Mouse (Mus musculus) embryonic stem cell, embryonic (primary cell): ENCODE measurements at regions not wholly inside any gene's neighbourhood (a gene's known extent, or its start where the extent isn't known, plus 50 kb on each side); places are given as distances from the start of the nearest gene placed in this dataset.

ENCODE experiments used
- CTCF ChIA-PET, 4 experiments: fragments of 300-600 bp in 2 of 4; fragments of 350-600 bp in 2 of 4; sonication (Branson Sonifier 250); formaldehyde crosslinking; loops; one replicate each; lab custom pipeline; 2022; ENCODE audit warnings: inconsistent platforms in 2 of 4; lab: Charles Lee
- POLR2A ChIA-PET, 4 experiments: fragments of 300-600 bp in 2 of 4; fragments of 350-600 bp in 2 of 4; sonication (Branson Sonifier 250); formaldehyde crosslinking; loops; one replicate each; lab custom pipeline; 2022; ENCODE audit warnings: antibody characterized with exemption in 4 of 4, inconsistent platforms in 1 of 4; lab: Charles Lee

DNA sequence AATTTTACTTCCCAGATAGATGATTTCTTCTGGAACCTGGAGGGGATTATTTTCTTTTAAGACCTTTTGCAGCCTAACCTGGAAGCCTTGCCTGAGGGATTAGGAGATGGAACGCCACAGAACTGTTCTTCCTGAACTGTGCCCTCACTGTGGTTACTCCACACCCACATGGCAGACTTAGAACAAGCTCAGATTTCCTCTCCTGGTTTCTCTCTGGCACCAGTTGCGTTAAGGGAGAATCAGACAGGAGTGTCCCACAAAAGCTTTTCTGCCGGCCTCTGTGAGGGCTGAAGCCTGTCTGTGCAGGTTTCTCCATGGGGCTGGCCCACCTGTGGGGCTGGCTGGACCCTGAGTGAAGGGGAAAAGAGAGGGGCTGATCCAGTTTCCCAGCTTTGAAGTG lies 500.1 kb upstream of the Btbd3 start:
- ChIA-PET POLR2A (no interaction called here), CTCF (no interaction called here)

DNA sequence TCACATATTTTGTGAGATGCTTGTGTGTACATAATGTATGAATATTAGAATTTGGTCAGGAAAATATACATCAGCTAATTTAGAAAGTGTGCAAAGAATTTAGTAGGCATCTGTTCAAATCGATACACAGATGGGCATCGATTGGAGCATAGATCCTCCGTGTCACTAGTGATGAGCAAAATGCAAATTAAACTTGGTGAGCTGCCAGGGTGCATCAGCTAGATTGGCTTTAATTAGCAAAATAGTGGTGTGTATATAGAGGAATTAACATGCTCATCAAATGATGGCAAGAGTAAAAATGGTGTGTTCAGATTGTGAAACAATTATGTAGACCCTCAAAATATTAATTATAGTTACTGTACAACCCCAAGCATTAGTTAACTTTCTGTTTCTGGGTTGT lies 501.9 kb upstream of the Btbd3 start:
- POLR2A ChIA-PET: no interaction called here
- CTCF ChIA-PET: no interaction called here

DNA sequence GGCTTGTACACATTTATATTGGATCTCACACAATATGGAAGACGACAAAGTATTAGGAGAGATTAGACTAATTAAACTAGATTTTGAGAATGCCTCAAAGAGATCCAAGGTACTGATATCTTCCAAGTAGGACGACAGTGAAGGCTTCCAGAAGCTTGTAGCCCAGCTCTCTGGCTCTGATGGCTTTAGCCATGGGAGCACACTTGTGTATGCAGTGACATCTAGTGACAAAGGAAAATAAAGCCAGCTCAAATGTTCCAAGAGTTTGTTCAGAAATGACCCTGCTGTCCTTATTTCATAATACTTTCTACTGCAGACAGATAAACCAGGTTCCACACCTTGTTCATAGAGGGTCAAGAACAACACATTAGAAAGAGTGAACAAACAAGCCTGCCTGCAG lies 524.0 kb upstream of the Btbd3 start:
- ChIA-PET CTCF (interaction anchor here in 2 of 4 experiments (0.6 to 1.0 kb wide), 3 partner anchors 636 to 1583 kb away, joined by 3 to 4 read pairs (median 3); no protein-coding TSS in a partner anchor), POLR2A (interaction anchor here in 1 of 4 experiments (0.6 kb wide), 1 partner anchor 1595 kb away, joined by 3 read pairs; no protein-coding TSS in a partner anchor)

DNA sequence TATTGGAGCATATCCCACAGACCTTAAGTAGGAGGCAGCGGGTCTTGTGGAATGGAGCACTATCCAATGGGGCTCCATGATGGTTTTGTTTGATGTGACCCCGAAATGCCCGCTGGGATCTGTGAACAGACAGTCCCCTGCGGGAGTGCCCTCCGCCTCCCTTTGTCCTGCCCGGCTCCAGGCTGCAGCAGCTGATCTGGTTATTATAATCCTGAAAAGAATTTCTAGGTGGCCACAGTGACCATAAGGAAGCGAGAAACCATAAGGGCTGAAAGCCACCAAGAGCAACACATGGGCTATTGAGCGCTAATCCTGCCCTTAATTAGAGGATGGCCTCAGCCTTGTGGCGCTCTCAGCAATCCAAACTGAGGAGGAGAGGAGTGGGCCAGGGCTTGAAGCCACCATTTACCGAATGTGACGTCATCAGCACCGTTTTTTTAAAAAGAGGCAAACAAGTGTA lies 525.9 kb upstream of the Btbd3 start:
- POLR2A ChIA-PET: no interaction called here
- CTCF ChIA-PET: no interaction called here

DNA sequence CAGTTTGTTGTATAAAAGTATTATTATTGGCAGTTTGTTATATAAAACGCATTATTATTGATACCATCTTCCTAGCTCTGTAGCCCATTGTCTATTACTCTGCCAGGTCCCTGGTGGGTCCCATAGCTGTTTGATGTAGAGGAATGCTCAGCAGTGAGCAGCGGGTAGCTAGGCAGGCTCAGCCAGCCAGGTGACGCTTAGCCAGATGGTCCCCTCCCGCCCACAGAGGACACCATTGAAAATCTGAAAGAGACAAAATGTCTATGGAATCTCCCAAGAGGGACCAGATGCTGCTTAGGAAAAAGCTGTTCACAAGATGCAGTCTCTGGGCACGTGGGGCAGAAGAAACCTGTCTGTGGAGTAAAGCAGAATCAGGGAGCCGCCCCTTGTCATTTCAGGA lies 526.5 kb upstream of the Btbd3 start:
- ChIA-PET POLR2A (no interaction called here), CTCF (interaction anchor here in 1 of 4 experiments (0.6 kb wide), 1 partner anchor 838 kb away, joined by 3 read pairs; the partner anchor contains the start of genes AL731706.1 and Mkks)

DNA sequence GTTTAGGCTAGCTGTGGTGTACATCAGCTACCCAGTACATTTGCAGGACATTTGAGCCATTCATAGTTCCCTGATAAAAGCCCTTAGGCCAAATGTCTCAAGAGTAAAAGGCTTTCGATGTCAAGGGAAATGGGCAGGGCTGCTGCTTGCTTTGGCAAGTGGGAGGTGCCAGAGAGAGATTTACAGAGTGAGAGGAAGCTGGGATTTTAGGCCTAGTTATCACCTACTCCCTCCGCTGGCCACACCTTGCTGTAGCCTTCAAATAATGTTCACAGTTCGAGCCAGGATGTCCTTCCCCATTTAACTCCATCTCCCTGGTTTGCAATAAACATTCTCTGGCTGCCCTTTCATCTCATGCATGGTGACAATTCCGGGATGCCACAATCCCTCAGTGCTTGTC lies 527.2 kb upstream of the Btbd3 start:
- CTCF ChIA-PET: interaction anchor here in 2 of 4 experiments (0.5 to 0.6 kb wide), 2 partner anchors 22 to 838 kb away, joined by 3 read pairs; partner anchors contain the start of genes AL731706.1 (in 1 of the 2) and Mkks (in 1 of the 2)

DNA sequence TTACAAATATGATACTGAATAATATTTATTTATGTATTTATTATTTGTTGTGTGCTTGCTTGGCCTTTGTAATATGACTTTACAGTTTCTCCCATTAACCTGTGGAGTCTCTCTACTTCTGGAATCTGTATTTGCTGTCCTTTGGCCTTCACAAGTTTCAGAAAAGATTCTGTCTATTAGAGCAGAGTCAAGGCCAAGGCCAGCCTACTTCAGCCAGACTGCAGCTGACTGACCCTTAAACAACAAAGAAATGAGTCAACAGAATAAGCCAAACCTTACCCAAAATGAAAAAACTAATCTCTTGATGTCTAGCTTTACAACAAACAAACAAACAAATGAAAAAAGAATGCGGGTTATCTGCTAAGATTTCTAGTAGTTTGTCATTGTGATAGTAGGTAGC lies 532.7 kb upstream of the Btbd3 start:
- CTCF ChIA-PET: no interaction called here
- POLR2A ChIA-PET: interaction anchor here in 1 of 4 experiments (0.6 kb wide), 1 partner anchor 1376 kb away, joined by 3 read pairs; no protein-coding TSS in a partner anchor

More for the DNA sequence above, 527.2 kb upstream of the Btbd3 start:
- POLR2A ChIA-PET: no interaction called here

DNA sequence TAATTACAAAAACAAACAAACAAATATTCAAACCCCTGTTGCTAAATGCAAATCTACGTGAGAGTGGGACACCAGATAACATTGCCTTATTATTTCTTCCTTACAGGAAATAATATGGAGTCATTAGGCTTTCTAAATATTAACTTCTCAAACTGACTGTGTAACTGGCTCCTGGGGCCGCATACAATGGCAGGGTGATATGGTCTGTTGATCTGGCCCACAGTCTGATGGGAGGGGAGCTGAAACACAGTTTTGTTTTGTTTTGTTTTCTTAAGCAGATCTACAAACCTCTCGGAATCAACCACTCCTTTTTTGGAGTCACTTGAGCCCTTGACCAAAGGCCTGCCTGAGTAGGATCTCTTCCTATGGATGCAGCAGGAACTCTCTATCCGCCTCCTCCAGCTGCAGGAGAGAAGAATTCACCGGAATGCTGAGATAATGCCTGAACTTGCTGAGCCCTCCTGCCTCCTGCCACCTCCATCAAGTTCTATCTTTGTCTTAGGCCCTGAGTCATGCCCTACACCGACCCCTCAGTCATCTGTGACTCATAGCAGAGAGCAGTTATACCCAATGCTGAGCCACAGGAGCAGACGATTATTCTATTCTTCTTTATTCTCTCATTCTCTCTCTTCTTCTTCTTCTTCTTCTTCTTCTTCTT lies 534.5 kb upstream of the Btbd3 start:
- ChIA-PET POLR2A (no interaction called here), CTCF (no interaction called here)

DNA sequence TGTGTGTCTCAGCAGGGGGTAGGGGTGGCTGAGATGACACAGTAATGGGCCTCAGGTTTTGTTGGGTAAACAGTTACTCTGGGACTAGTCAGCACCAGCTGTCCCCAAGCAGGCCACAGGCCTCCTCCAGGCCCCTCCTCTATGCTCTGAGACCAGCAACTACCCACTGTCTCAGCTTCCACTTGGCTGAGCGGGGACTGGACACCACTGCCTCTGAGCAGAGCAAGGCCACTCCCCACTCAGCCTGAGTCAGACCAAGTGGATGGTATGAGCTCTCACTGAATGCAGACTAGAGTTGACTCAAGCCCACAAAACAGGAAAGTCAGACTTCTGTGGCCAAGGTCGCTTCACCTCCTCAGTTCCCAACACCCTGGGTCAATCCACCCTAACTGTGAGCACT lies 540.5 kb upstream of the Btbd3 start:
- CTCF ChIA-PET: interaction anchor here in 1 of 4 experiments (0.6 kb wide), 1 partner anchor 603 kb away, joined by 3 read pairs; no protein-coding TSS in a partner anchor
- POLR2A ChIA-PET: no interaction called here

DNA sequence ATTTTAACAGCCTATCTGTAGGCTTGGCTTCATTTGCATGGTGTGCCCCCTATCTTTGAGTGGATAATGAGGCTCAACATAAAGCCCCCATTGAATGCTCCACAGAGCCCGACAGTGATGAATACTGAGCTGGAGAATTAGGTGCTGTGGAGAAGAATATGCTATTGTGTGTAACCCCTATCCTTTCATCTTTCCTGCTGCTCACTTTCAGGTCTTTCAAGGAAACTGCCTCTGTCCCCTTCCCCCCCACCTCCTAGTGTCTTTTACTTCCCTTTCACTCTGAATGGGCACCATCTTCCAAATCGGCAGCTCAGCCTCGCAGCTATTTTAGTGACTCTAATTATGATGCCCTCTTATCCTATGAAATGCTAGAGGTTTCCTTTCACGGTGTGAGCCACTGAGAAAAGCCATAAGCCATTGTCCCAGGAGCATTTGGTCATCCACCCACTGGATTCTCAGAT lies 549.8 kb upstream of the Btbd3 start:
- ChIA-PET CTCF (interaction anchor here in 1 of 4 experiments (0.6 kb wide), 1 partner anchor 282 kb away, joined by 3 read pairs; no protein-coding TSS in a partner anchor), POLR2A (no interaction called here)

DNA sequence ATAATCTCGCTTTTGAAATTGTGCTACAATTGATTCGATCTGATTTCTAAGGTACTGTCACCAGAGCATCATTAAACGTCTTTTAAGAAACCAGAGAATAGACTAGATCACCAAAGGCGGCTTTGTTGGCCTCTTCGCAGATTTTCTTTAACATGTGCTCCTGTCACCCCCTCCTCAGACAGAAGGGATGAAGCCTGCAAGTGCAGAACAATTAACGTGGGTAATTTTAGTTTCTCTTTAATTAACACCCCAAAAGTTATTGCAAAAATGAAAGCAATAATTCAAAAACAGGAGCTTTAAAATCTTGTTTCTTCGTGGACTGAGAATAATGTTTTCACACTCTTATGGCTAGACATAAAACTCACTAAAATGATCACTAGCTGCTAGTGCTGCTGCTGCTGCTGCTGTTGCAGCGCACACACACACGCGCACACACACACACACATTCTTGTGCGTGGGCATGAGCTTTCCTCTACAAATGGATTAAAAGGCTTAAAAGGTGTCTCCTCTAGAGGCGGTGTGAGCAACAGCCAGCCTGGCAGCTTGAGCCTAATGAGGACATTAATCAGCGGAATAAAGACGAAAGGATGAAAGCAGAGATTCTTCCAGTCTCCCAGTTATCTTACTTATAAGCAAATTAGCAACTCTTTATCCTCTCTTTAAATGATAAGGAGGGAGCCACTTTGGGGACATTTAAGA lies 550.5 kb upstream of the Btbd3 start:
- ChIA-PET CTCF (no interaction called here), POLR2A (no interaction called here)

DNA sequence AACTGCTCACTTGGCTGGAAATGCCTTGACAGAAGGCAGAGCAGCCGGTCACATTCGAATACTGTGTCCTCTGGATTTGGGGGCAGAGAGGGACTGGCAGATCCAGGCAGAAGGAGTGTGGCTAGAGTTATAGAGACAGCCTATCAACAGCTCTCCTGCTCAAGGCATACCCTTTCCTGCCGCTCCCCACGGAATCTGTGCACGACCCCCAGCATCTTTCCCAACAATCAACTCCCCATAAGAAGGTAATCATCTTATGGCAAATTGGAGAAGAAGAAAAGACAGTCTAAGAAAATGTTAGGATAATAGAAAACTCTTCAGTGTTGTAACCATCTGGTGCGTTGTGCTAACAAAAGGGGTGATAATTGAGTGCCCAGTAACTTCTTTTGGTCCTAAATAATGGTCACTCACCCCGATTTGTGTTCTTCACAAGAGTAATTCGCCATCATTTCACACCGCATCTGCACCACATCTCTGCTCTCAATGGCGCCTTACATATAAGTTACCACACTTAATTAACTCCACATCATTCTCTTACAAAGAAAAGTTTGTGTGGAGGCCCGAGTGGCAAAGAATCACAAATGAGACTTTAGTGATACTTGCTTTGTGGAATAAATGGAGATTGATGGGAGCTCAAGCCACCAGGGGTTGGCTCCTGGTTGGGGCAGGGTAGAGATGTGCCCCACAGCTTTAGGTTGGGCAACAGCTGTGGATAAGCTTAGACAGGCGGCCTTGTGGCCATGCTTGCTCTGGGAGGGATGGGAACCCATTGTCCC lies 551.2 kb upstream of the Btbd3 start:
- POLR2A ChIA-PET: no interaction called here

DNA sequence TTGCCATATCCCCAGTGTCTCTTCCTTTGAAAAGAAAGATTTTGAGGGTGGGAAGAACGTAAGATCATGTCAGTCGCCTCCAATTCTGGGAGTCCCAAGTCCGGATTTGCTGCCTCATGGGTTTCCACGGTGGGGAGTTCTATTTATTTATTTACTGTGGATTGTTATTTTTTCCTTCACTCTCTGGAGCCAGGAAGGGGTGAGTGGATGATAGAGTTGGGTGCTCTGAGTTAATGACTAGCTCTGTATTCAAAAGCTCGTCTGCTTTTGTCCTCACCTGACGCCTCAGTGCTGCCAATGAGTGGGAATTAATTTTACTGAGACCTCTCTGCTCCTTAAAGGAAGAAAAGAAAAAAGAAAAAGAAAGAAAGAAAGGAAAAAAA lies 551.8 kb upstream of the Btbd3 start:
- CTCF ChIA-PET: no interaction called here
- POLR2A ChIA-PET: no interaction called here

More for the DNA sequence above, 551.2 kb upstream of the Btbd3 start:
- CTCF ChIA-PET: no interaction called here

DNA sequence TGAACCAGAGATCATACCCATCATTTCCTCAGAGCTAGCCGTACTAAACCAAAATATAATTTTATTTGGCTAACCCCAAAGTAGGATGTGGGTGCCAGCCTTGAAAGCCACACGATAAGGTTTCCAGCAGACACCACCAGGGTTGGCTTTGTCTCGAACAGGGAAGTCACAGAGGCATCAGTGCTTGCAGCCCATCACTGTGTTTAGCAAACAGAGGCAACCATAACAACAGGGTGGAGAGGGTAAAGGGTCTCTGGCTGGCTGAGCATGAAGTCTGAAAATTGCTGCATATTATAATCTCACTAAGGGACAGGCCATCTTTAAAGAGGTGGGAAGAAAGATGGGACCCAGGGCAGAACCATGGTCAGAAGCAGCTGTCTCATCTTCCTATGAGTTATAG lies 552.3 kb upstream of the Btbd3 start:
- ChIA-PET CTCF (no interaction called here), POLR2A (no interaction called here)

DNA sequence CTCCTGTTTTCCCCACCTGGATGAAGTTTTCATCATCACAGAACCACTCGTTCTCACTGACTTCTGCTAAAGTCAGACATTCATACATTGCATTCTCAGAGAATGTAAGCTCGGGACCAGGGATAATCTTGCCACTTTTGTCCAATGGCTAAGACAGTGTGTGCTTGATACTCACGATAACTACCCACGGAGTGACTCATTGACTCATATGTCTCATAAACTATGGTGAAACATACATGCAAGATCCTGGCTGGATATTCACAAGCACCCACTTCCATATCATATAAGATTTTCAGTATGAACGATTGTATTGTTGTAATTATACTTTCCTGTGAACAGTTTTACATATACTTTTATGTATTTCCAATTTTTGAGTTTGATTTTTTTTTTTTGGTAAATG lies 560.5 kb upstream of the Btbd3 start:
- CTCF ChIA-PET: no interaction called here
- POLR2A ChIA-PET: no interaction called here

DNA sequence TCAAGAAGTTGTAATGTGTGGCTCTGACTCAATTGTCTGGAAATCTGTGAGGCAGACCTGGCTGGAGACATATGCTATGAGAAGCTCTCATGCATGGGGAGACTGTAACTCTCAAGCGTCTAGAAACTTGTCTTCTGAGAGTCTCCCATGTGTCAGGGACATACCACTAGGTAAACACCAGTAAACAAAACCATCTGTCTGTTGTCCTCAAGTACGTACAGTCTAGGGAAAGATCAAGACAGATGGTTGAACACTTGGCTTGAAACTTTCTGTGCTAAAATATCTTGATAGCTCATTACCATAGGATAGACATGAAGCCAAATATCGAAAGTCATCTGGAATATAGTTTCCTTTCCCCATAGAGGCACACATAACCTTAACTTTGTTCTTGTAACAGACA lies 562.3 kb upstream of the Btbd3 start:
- CTCF ChIA-PET: no interaction called here

DNA sequence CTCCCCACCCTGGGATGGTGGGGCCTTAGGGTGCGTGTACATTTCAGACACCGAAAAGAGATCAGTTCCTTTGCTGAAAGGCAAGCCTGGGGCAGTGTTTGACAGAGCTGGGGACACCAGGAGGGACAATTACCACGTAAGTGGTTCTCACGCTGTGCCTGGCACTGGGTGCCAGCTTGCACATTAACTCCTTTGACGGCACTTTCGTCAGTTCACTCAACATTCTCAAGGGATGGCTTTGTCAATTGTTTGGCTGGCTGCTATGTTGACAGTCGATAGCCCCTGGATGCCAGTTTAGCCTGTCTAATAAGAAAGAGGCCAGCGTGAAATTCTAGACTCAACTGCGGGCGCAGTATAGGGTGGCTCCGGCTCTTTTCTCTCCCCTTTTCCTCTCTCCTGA lies 569.2 kb upstream of the Btbd3 start:
- POLR2A ChIA-PET: no interaction called here

More for the DNA sequence above, 562.3 kb upstream of the Btbd3 start:
- POLR2A ChIA-PET: no interaction called here

DNA sequence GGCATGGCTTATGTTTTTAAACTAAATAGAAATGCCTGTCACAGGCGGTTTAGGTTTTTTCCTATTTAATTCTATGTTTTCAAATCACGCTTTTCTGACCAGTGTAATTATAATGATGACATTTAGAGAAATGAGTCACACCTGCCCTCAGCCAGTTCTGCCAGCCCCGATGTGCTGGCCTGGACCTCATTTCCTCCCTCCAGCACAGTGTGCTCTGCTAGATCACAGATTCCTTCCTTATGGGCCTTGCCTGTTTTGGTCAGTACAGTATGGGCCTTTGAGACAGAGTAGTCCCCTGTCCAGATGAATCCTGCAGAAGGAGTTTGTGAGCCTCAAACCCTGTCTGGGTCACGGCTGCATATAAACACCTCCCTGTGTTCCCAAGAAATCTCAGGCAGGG lies 569.6 kb upstream of the Btbd3 start:
- CTCF ChIA-PET: no interaction called here

More for the DNA sequence above, 569.2 kb upstream of the Btbd3 start:
- CTCF ChIA-PET: no interaction called here

DNA sequence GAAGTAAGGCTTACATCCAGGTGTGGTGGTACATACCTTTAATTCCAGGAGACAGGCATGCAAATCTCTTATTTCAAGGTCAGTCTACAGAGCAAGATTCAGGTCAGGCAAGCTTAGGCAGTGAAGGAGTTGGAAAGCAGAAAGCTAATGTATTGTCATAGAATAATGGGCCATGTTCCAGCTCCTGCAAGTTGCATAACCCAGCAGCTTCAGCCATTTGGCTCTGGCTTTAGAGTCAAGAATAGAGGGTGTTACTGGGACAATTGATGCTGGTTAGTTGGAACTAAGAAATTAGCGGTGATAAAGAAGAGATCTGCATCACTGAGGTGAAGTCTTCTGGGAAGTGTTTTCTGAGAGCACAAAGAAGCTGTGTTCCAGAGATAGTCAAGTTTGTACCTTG lies 565.3 kb upstream of the Jag1 start:
- ChIA-PET CTCF (no interaction called here), POLR2A (no interaction called here)

More for the DNA sequence above, 569.6 kb upstream of the Btbd3 start:
- POLR2A ChIA-PET: no interaction called here

DNA sequence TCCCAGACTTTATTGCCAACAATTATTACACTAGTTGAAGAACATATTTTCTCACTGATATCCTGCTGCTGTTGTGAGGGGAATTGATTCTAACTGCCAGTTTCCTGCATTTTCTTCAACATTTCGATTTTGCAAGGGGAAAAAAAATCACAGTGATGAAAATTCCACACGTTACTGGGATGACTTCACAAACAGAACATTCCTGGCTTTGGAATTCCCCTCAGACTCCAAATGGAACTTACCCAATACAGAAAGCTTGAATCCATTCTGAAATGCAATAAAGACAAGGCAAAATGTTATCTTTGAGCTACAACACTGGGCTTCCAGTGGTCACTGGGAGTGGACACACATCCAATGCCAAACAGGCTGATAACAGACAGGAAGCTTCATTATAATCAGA lies 546.7 kb upstream of the Jag1 start:
- ChIA-PET POLR2A (no interaction called here), CTCF (no interaction called here)
